Mouse (Mus musculus) ES-E14 (cell line): ENCODE data around the gene Bicdl1. TPM values are rescaled to one million over a fixed set of nuclear protein-coding genes. Genes with fewer than 3 reads are reported as not detected.

Source experiments
- DNase-seq: peaks from one replicate; pipeline ENCODE4 v3.0.0-alpha.2; 2013; ENCODE audit warnings: low read depth, low spot score
- H3K27ac ChIP-seq: 2 replicates; pipeline ENCODE4 v1.5.1; 2012; ENCODE audit warnings: low read depth, mild to moderate bottlenecking, low read length, moderate library complexity, mixed read lengths; ENCODE audit not compliant: poor library complexity, insufficient read depth, severe bottlenecking
- H3K36me3 ChIP-seq: 2 replicates; pipeline ENCODE4 v1.6.1; 2012; ENCODE audit warnings: mild to moderate bottlenecking, low read length, moderate library complexity, mixed read lengths; ENCODE audit not compliant: control insufficient read depth, poor library complexity, insufficient read depth, severe bottlenecking
- H3K4me1 ChIP-seq, 2 experiments: fragments of 150-350 bp in 1 of 2; sonication (generic) in 1 of 2; 2 replicates each; pipeline ENCODE4 v1.6.1; 2012; ENCODE audit warnings: low read length in 2 of 2, mild to moderate bottlenecking in 1 of 2, mixed read lengths in 1 of 2; ENCODE audit not compliant: control insufficient read depth in 2 of 2, insufficient read depth in 2 of 2, poor library complexity in 1 of 2
- H3K4me3 ChIP-seq, 2 experiments: fragments of 150-350 bp in 1 of 2; sonication (generic) in 1 of 2; 2 replicates each; pipeline ENCODE4 v1.5.1; 2012; ENCODE audit warnings: low read length in 2 of 2, low read depth in 1 of 2, mild to moderate bottlenecking in 1 of 2, mixed read lengths in 1 of 2; ENCODE audit not compliant: insufficient read depth in 1 of 2, poor library complexity in 1 of 2, severe bottlenecking in 1 of 2
- H3K9ac ChIP-seq: 2 replicates; pipeline ENCODE4 v1.6.1; 2012; ENCODE audit warnings: low read depth, mild to moderate bottlenecking, low read length, mixed read lengths; ENCODE audit not compliant: poor library complexity, insufficient read depth, severe bottlenecking
- H3K9me3 ChIP-seq: fragments of 150-350 bp; sonication (generic); 2 replicates; pipeline ENCODE4 v1.6.1; 2012; ENCODE audit warnings: low read depth, mild to moderate bottlenecking, low read length; ENCODE audit not compliant: control insufficient read depth, insufficient read depth
- CHD2 ChIP-seq: IDR thresholded peaks from 2 replicates; pipeline ENCODE4 v1.6.1; 2014; ENCODE audit warnings: mild to moderate bottlenecking, low read depth, low read length, inconsistent platforms
- HCFC1 ChIP-seq: IDR thresholded peaks from 2 replicates; pipeline ENCODE4 v1.6.1; 2012; ENCODE audit warnings: low read length, inconsistent platforms, borderline replicate concordance; ENCODE audit not compliant: insufficient read depth
- MAFK ChIP-seq: IDR thresholded peaks from 2 replicates; pipeline ENCODE4 v1.6.1; 2014; ENCODE audit warnings: mild to moderate bottlenecking, low read depth, low read length, inconsistent platforms; ENCODE audit not compliant: insufficient read depth
- ZC3H11A ChIP-seq: IDR thresholded peaks from 2 replicates; pipeline ENCODE4 v1.6.1; 2012; ENCODE audit warnings: low read depth, mild to moderate bottlenecking, inconsistent platforms, low read length, borderline replicate concordance
- ZNF384 ChIP-seq: IDR thresholded peaks from 2 replicates; pipeline ENCODE4 v1.6.1; 2012; ENCODE audit warnings: low read depth, low read length, inconsistent platforms
- in situ Hi-C, 2 experiments: fragments of 600-800 bp; cut with MboI; formaldehyde crosslinking; loops; one replicate each; pipeline ENCODE4 v1.15.1; 2025; ENCODE audit warnings: low sequenced_read_pairs in 2 of 2, inconsistent platforms in 1 of 2; ENCODE audit not compliant: unreplicated experiment in 2 of 2
- total RNA-seq: library from RNA; depleted of rRNA; stranded (reverse); fragments of 300-350 nt; gene quantifications from 2 replicates; pipeline ENCODE4 v1.2.3, GENCODE M21; 2012

Gene Bicdl1
- total RNA-seq, 1 experiment = 18.5 TPM

- no peaks in the 10 kb centered on the region for H3K9me3 ChIP-seq
- no peak overlapping the region for H3K27ac ChIP-seq
- H3K9ac ChIP-seq = no peak overlapping the region
- in situ Hi-C loops = no loop called here
- no peaks in the 10 kb centered on the region for H3K36me3 ChIP-seq
- H3K4me1 ChIP-seq = no peaks in the 10 kb centered on the region; a peak in 1 of 4 replicates
- H3K4me3 ChIP-seq = no peak overlapping the region
- TF ChIP-seq MAFK (no peak), CHD2 (no peak), ZNF384 (no peak), HCFC1 (no peak), ZC3H11A (no peak)
- DNase-seq = no peak
These were observed 13.9 kb upstream of the Bicdl1 start for GRCm38 (mm10) chr5:115745319-115745718.

DNA sequence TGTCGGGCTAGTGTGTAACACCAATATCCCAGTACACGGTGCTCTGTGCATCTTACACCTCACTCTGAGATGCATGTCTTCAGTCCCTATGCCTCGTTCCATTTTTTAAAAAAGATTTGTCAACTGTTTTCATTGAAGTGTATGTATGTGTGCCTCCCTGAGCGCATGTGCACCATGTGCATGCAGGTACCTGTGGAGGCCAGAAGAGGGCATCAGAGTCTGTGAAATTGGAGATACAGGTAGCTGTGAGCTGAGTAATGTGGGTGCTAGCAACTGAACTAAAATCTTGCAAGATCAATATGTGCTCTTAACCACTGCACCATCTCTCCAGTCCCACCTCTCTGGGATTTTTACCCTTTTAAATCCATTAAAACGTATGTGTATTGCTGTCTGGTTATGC is 6.6 kb upstream of the Bicdl1 start:
- no peak for TF ChIP-seq MAFK
- no peak for TF ChIP-seq ZC3H11A
- no peak for TF ChIP-seq HCFC1
- no peak for TF ChIP-seq ZNF384
- TF ChIP-seq CHD2 = no peak
- Histone ChIP-seq H3K9me3 (no peaks in the 10 kb centered on the region), H3K4me1 (no peaks in the 10 kb centered on the region), H3K36me3 (no peaks in the 10 kb centered on the region), H3K4me3 (no peak overlapping the region), H3K9ac (no peak overlapping the region), H3K27ac (no peak overlapping the region)
- no peak for DNase-seq
- in situ Hi-C loops = no loop called here

DNA sequence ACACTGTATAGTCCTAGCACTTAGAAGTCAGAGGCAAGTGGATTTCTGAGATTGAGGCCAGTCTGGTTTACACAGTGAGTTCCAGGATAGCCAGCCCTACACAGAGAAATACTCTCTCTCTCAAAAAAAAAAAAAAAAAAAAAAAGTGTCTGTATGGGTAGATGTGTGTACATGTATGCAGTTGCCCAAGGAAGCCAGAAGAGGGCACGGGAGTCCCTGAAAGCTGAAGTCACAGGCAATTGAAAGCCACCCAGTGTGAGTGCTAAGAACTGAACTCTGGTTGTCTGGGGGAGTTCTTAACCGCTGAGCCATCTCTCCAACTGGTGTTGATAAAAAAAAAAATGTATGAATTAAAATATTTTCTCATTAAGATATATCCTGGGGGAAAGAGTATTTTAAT is 3.1 kb upstream of the Bicdl1 start:
- peak; percentile 40 for DNase-seq
- TF ChIP-seq CHD2 (no peak), ZNF384 (peak; percentile 99)
- in situ Hi-C loops = no loop called here
- Histone ChIP-seq H3K4me3 (no peak overlapping the region), H3K9ac (no peak overlapping the region), H3K4me1 (no peaks in the 10 kb centered on the region), H3K9me3 (no peaks in the 10 kb centered on the region), H3K27ac (no peak overlapping the region), H3K36me3 (no peaks in the 10 kb centered on the region)

GRCm38 (mm10) chr5:115732849-115733216 is 1.4 kb upstream of the Bicdl1 start:
- peak; percentile 82 for DNase-seq
- TF ChIP-seq ZNF384 (no peak), HCFC1 (no peak), MAFK (peak; percentile 98)
- Histone ChIP-seq H3K4me1 (no peaks in the 10 kb centered on the region), H3K9me3 (no peaks in the 10 kb centered on the region), H3K36me3 (no peaks in the 10 kb centered on the region), H3K4me3 (peak overlapping the region; percentile 80 to 93), H3K27ac (no peak overlapping the region), H3K9ac (peak overlapping the region; percentile 72; the same call in 1 of the 2 replicates)
- in situ Hi-C loops = no loop called here

DNA sequence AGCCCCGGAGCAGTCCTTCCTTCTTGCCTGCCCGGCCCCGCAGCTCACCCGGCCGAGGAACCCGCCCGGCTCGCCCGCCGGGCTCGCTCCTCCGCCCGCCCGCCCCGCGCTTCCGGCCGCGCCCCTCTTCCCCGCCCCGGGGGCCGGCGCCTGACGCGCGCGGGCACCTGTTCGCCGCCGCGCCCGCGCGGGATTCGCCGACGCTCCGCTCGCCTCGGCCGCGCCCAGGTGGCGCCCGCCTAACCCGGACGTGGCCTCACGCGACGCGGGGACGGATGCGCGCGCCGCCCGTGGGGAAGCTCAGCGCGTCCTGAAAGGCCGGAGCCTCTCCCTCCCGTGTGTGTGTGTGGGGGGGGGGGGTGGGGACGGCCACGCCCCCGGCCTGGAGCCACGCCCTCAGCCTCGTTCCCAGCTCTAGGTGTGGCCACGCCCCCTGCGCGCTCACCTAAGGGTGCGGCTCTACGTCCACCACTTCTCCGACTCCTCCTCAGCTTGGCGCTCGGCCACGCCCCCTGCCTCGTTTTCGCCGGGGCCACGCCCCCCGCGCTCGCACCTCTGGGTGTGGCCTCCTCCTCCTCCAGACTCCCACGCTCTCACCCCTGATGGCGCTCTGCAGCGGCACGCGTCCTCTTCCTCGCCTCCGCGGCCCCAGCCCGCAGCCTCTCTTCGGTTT is 891 bp upstream of the Bicdl1 start:
- in situ Hi-C loops = no loop called here
- Histone ChIP-seq H3K9me3 (no peaks in the 10 kb centered on the region), H3K9ac (peak overlapping the region; percentile 76), H3K4me3 (peak overlapping the region; percentile 80 to 93), H3K27ac (peak overlapping the region; percentile 45; the same call in 1 of the 2 replicates), H3K4me1 (no peaks in the 10 kb centered on the region), H3K36me3 (no peaks in the 10 kb centered on the region)
- peak; percentile 93 for DNase-seq
- TF ChIP-seq MAFK (no peak), ZC3H11A (no peak), ZNF384 (no peak), HCFC1 (peak; percentile 49; the same call in 1 of the 2 replicates)
